Mouse (Mus musculus): ENCODE results near the gene Car2. TPM values are rescaled to one million over a fixed set of nuclear protein-coding genes. Genes with fewer than 3 reads are reported as not detected.

The Car2 gene
- polyA plus RNA-seq, 1 experiment from 2014 or later = 27.9 TPM

- no peak for ATAC-seq (ENCODE audit: insufficient number of reproducible peaks, insufficient read depth, low FRiP score, low read depth)
- H3K4me1 ChIP-seq (ENCODE audit: control insufficient read depth in 2 of 2, insufficient read depth in 2 of 2, low read length in 2 of 2) = no peaks in the 10 kb centered on the region
- no peaks in the 10 kb centered on the region for H3K9me3 ChIP-seq (ENCODE audit: control insufficient read depth, low read length)
- no peaks in the 10 kb centered on the region for H3K27me3 ChIP-seq (ENCODE audit: control insufficient read depth, insufficient read depth, low read length)
- peak overlapping the region; percentile 51 for H3K4me2 ChIP-seq (ENCODE audit: low read length)
- peak overlapping the region; percentile 35 for H3K9ac ChIP-seq (ENCODE audit: low read length)
- H3K4me3 ChIP-seq (ENCODE audit: control insufficient read depth in 1 of 2, insufficient read depth in 1 of 2, low read depth in 1 of 2, low read length in 2 of 2) = peak overlapping the region in 1 of 2 experiments; percentile 9; a peak in 1 of 4 replicates
- no peak overlapping the region for H3K27ac ChIP-seq (replicated peaks in 1 of 2; ENCODE audit: control insufficient read depth in 1 of 2, insufficient read depth in 1 of 2, low read depth in 2 of 2, low read length in 2 of 2)
- 27% methylated on average over 11 of the region's 11 CpGs for WGBS
- no peaks in the 10 kb centered on the region for H3K36me3 ChIP-seq (ENCODE audit: control insufficient read depth, insufficient read depth, low read length)
Measured at GRCm38 (mm10) chr3:14869779-14870178, 16.3 kb upstream of the Car2 start.

GRCm38 (mm10) chr3:14870528-14870927 is 15.5 kb upstream of the Car2 start:
- Histone ChIP-seq H3K36me3 (ENCODE audit: control insufficient read depth, insufficient read depth, low read length) (no peaks in the 10 kb centered on the region), H3K27ac (replicated peaks in 1 of 2; ENCODE audit: control insufficient read depth in 1 of 2, insufficient read depth in 1 of 2, low read depth in 2 of 2, low read length in 2 of 2) (no peak overlapping the region), H3K9me3 (ENCODE audit: control insufficient read depth, low read length) (no peaks in the 10 kb centered on the region), H3K4me1 (ENCODE audit: control insufficient read depth in 2 of 2, insufficient read depth in 2 of 2, low read length in 2 of 2) (no peaks in the 10 kb centered on the region), H3K27me3 (ENCODE audit: control insufficient read depth, insufficient read depth, low read length) (no peaks in the 10 kb centered on the region), H3K9ac (ENCODE audit: low read length) (no peak overlapping the region), H3K4me2 (ENCODE audit: low read length) (no peak overlapping the region), H3K4me3 (ENCODE audit: control insufficient read depth in 1 of 2, insufficient read depth in 1 of 2, low read depth in 1 of 2, low read length in 2 of 2) (no peak overlapping the region)
- no peak for ATAC-seq (ENCODE audit: insufficient number of reproducible peaks, insufficient read depth, low FRiP score, low read depth)
- WGBS = 13% methylated on average over 1 of the region's 1 CpGs

- no peak for ATAC-seq (ENCODE audit: insufficient number of reproducible peaks, insufficient read depth, low FRiP score, low read depth)
Measured at GRCm38 (mm10) chr3:14871386-14871785, 14.7 kb upstream of the Car2 start.

GRCm38 (mm10) chr3:14874402-14875040 is 11.6 kb upstream of the Car2 start:
- H3K9me3 ChIP-seq (ENCODE audit: control insufficient read depth, low read length) = no peaks in the 10 kb centered on the region
- 41% methylated on average over 8 of the region's 8 CpGs for WGBS
- no peak overlapping the region for H3K27ac ChIP-seq (replicated peaks in 1 of 2; ENCODE audit: control insufficient read depth in 1 of 2, insufficient read depth in 1 of 2, low read depth in 2 of 2, low read length in 2 of 2)
- peaks cover 2 to 6% of the 10 kb centered on the region in 2 experiments; a peak in 2 of 4 replicates for H3K4me1 ChIP-seq (ENCODE audit: control insufficient read depth in 2 of 2, insufficient read depth in 2 of 2, low read length in 2 of 2)
- no peaks in the 10 kb centered on the region for H3K27me3 ChIP-seq (ENCODE audit: control insufficient read depth, insufficient read depth, low read length)
- no peaks in the 10 kb centered on the region for H3K36me3 ChIP-seq (ENCODE audit: control insufficient read depth, insufficient read depth, low read length)
- no peak for ATAC-seq (ENCODE audit: insufficient number of reproducible peaks, insufficient read depth, low FRiP score, low read depth)
- H3K9ac ChIP-seq (ENCODE audit: low read length) = no peak overlapping the region
- no peak overlapping the region for H3K4me2 ChIP-seq (ENCODE audit: low read length)
- no peak overlapping the region for H3K4me3 ChIP-seq (ENCODE audit: control insufficient read depth in 1 of 2, insufficient read depth in 1 of 2, low read depth in 1 of 2, low read length in 2 of 2)

More at GRCm38 (mm10) chr3:14871386-14871785, 14.7 kb upstream of the Car2 start:
- Histone ChIP-seq H3K27ac (replicated peaks in 1 of 2; ENCODE audit: control insufficient read depth in 1 of 2, insufficient read depth in 1 of 2, low read depth in 2 of 2, low read length in 2 of 2) (no peak overlapping the region), H3K9ac (ENCODE audit: low read length) (no peak overlapping the region), H3K27me3 (ENCODE audit: control insufficient read depth, insufficient read depth, low read length) (no peaks in the 10 kb centered on the region), H3K4me2 (ENCODE audit: low read length) (no peak overlapping the region), H3K4me3 (ENCODE audit: control insufficient read depth in 1 of 2, insufficient read depth in 1 of 2, low read depth in 1 of 2, low read length in 2 of 2) (no peak overlapping the region), H3K36me3 (ENCODE audit: control insufficient read depth, insufficient read depth, low read length) (no peaks in the 10 kb centered on the region), H3K9me3 (ENCODE audit: control insufficient read depth, low read length) (no peaks in the 10 kb centered on the region), H3K4me1 (ENCODE audit: control insufficient read depth in 2 of 2, insufficient read depth in 2 of 2, low read length in 2 of 2) (no peaks in the 10 kb centered on the region)
- WGBS = 42% methylated on average over 7 of the region's 7 CpGs

GRCm38 (mm10) chr3:14876325-14876918 is 9.7 kb upstream of the Car2 start:
- 56% methylated on average over 9 of the region's 9 CpGs for WGBS
- H3K36me3 ChIP-seq (ENCODE audit: control insufficient read depth, insufficient read depth, low read length) = no peaks in the 10 kb centered on the region
- H3K4me3 ChIP-seq (ENCODE audit: control insufficient read depth in 1 of 2, insufficient read depth in 1 of 2, low read depth in 1 of 2, low read length in 2 of 2) = no peak overlapping the region
- no peak overlapping the region for H3K9ac ChIP-seq (ENCODE audit: low read length)
- no peak overlapping the region for H3K27ac ChIP-seq (replicated peaks in 1 of 2; ENCODE audit: control insufficient read depth in 1 of 2, insufficient read depth in 1 of 2, low read depth in 2 of 2, low read length in 2 of 2)
- peaks cover 2 to 6% of the 10 kb centered on the region in 2 experiments; a peak in 2 of 4 replicates for H3K4me1 ChIP-seq (ENCODE audit: control insufficient read depth in 2 of 2, insufficient read depth in 2 of 2, low read length in 2 of 2)
- no peaks in the 10 kb centered on the region for H3K9me3 ChIP-seq (ENCODE audit: control insufficient read depth, low read length)
- no peaks in the 10 kb centered on the region for H3K27me3 ChIP-seq (ENCODE audit: control insufficient read depth, insufficient read depth, low read length)
- no peak overlapping the region for H3K4me2 ChIP-seq (ENCODE audit: low read length)
- no peak for ATAC-seq (ENCODE audit: insufficient number of reproducible peaks, insufficient read depth, low FRiP score, low read depth)

- Histone ChIP-seq H3K27ac (replicated peaks in 1 of 2; ENCODE audit: control insufficient read depth in 1 of 2, insufficient read depth in 1 of 2, low read depth in 2 of 2, low read length in 2 of 2) (no peak overlapping the region; a peak in 1 of 4 replicates), H3K4me2 (ENCODE audit: low read length) (no peak overlapping the region), H3K36me3 (ENCODE audit: control insufficient read depth, insufficient read depth, low read length) (no peaks in the 10 kb centered on the region), H3K27me3 (ENCODE audit: control insufficient read depth, insufficient read depth, low read length) (no peaks in the 10 kb centered on the region), H3K9ac (ENCODE audit: low read length) (no peak overlapping the region), H3K9me3 (ENCODE audit: control insufficient read depth, low read length) (no peaks in the 10 kb centered on the region), H3K4me3 (ENCODE audit: control insufficient read depth in 1 of 2, insufficient read depth in 1 of 2, low read depth in 1 of 2, low read length in 2 of 2) (no peak overlapping the region), H3K4me1 (ENCODE audit: control insufficient read depth in 2 of 2, insufficient read depth in 2 of 2, low read length in 2 of 2) (peaks cover 2 to 6% of the 10 kb centered on the region in 2 experiments; a peak in 2 of 4 replicates)
- ATAC-seq (ENCODE audit: insufficient number of reproducible peaks, insufficient read depth, low FRiP score, low read depth) = no peak
- WGBS = 49% methylated on average over 7 of the region's 7 CpGs
Measured at GRCm38 (mm10) chr3:14877251-14877909, 8.7 kb upstream of the Car2 start.

- ATAC-seq (ENCODE audit: insufficient number of reproducible peaks, insufficient read depth, low FRiP score, low read depth) = no peak
- H3K4me3 ChIP-seq (ENCODE audit: control insufficient read depth in 1 of 2, insufficient read depth in 1 of 2, low read depth in 1 of 2, low read length in 2 of 2) = no peak overlapping the region
- H3K27me3 ChIP-seq (ENCODE audit: control insufficient read depth, insufficient read depth, low read length) = no peaks in the 10 kb centered on the region
- H3K36me3 ChIP-seq (ENCODE audit: control insufficient read depth, insufficient read depth, low read length) = no peaks in the 10 kb centered on the region
- H3K9ac ChIP-seq (ENCODE audit: low read length) = no peak overlapping the region
- H3K4me2 ChIP-seq (ENCODE audit: low read length) = no peak overlapping the region
- H3K27ac ChIP-seq (replicated peaks in 1 of 2; ENCODE audit: control insufficient read depth in 1 of 2, insufficient read depth in 1 of 2, low read depth in 2 of 2, low read length in 2 of 2) = no peak overlapping the region
- 56% methylated on average over 6 of the region's 6 CpGs for WGBS
- H3K4me1 ChIP-seq (ENCODE audit: control insufficient read depth in 2 of 2, insufficient read depth in 2 of 2, low read length in 2 of 2) = peaks cover 2 to 6% of the 10 kb centered on the region in 2 experiments; a peak in 2 of 4 replicates
- no peaks in the 10 kb centered on the region for H3K9me3 ChIP-seq (ENCODE audit: control insufficient read depth, low read length)
Measured at GRCm38 (mm10) chr3:14878749-14879223, 7.3 kb upstream of the Car2 start.
